Mouse (Mus musculus) forebrain, embryonic 16.5 days (tissue): ENCODE results near the gene 1700088E04Rik. TPM values are rescaled to one million over a fixed set of nuclear protein-coding genes. Genes with fewer than 3 reads are reported as not detected.
A peak's percentile ranks its signal among the peaks of the same experiment; 100 is the strongest.

Experiments
- ATAC-seq: fragments of 200-750 bp; cut with Nextera tagmentation; 2 replicates; pipeline ENCODE4 v1.8.0; 2017; ENCODE audit warnings: mild to moderate bottlenecking, moderate library complexity
- H3K27ac ChIP-seq: fragments of 300-500 bp; sonication (generic); 2 replicates; pipeline ENCODE4 v1.5.1; 2014; ENCODE audit warnings: low read length, control low read depth
- H3K27me3 ChIP-seq: fragments of 300-500 bp; sonication (generic); replicated peaks from 2 replicates; pipeline ENCODE4 v1.6.1; 2014; ENCODE audit warnings: low read length; ENCODE audit not compliant: control insufficient read depth, insufficient read depth
- H3K36me3 ChIP-seq: fragments of 300-500 bp; sonication (generic); 2 replicates; pipeline ENCODE4 v1.6.1; 2014; ENCODE audit not compliant: control insufficient read depth, insufficient read depth
- H3K4me1 ChIP-seq: fragments of 300-500 bp; sonication (generic); replicated peaks from 2 replicates; pipeline ENCODE4 v1.6.1; 2014; ENCODE audit warnings: low read length; ENCODE audit not compliant: control insufficient read depth, insufficient read depth
- H3K4me2 ChIP-seq: fragments of 300-500 bp; sonication (generic); 2 replicates; pipeline ENCODE4 v1.6.1; 2014; ENCODE audit warnings: mild to moderate bottlenecking, low read length, control low read depth
- H3K4me3 ChIP-seq: fragments of 300-500 bp; sonication (generic); replicated peaks from 2 replicates; pipeline ENCODE4 v1.5.1; 2014; ENCODE audit warnings: mild to moderate bottlenecking, low read length, control low read depth
- H3K9ac ChIP-seq: fragments of 300-500 bp; sonication (generic); replicated peaks from 2 replicates; pipeline ENCODE4 v1.6.1; 2014; ENCODE audit warnings: low read depth, low read length, control low read depth
- H3K9me3 ChIP-seq: fragments of 300-500 bp; sonication (generic); 2 replicates; pipeline ENCODE4 v1.6.1; 2016; ENCODE audit warnings: low read length; ENCODE audit not compliant: control insufficient read depth
- WGBS: fragments of 180-500 bp; shearing (Covaris S2); extraction: QIAGEN DNeasy Blood & Tissue Kit; methylation state at CpG from one replicate; pipeline ENCODE4 v1.1.7; 2014; 5-methylcytosine and 5-hydroxymethylcytosine counted together
- polyA plus RNA-seq: library from polyadenylated mRNA; unstranded; fragments of >200 nt; fragmentation: Nextera tagmentation; extraction: Ambion mirVana; gene quantifications from 2 replicates; pipeline ENCODE4 v1.2.1, GENCODE M21; 2015

1700088E04Rik gene
- polyA plus RNA-seq, 1 experiment from 2014 or later = 13.1 TPM

DNA sequence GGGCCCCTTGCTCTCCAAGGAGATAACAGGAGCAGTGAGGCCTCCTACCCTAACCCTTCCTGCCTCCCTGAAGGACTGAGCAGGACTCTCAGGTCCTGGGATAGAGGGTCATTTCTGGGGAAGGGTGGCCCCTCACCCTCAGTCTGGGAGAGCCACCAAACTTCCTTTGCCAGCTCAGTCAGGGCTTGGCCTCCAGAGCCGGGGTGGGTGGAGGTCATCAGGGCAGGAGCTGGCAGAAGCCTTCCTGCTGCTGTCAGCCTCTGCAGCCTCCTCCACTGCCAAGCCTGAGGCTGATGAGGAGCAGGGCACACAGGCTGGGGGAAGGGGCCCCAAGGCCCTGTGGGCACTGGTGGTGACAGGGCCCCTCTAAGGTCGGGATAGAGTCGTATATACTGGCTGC, 14.5 kb upstream of the 1700088E04Rik start:
- ATAC-seq = no peak
- Histone ChIP-seq H3K27me3 (no peaks in the 10 kb centered on the region; the same call in 1 of the 2 replicates), H3K4me1 (0 out of 2 replicates have a peak, but pooled peaks cover 4% of the 10 kb centered on the region), H3K36me3 (no peaks in the 10 kb centered on the region), H3K4me2 (no peak overlapping the region), H3K27ac (no peak overlapping the region), H3K9me3 (no peaks in the 10 kb centered on the region), H3K4me3 (no peak overlapping the region), H3K9ac (no peak overlapping the region)
- WGBS = 41% methylated on average over 3 of the region's 3 CpGs

- no peak for ATAC-seq
- no peak overlapping the region for H3K9ac ChIP-seq
- H3K27ac ChIP-seq = no peak overlapping the region
- H3K4me3 ChIP-seq = no peak overlapping the region
- 31% methylated on average over 6 of the region's 6 CpGs for WGBS
- H3K4me2 ChIP-seq = no peak overlapping the region
- H3K36me3 ChIP-seq = no peaks in the 10 kb centered on the region; the same call in 1 of the 2 replicates
- H3K4me1 ChIP-seq = 0 out of 2 replicates have a peak, but pooled peaks cover 4% of the 10 kb centered on the region
- no peaks in the 10 kb centered on the region for H3K27me3 ChIP-seq
- H3K9me3 ChIP-seq = no peaks in the 10 kb centered on the region
Measured at GRCm38 (mm10) chr15:79152709-79153108, 11.7 kb upstream of the 1700088E04Rik start.

DNA sequence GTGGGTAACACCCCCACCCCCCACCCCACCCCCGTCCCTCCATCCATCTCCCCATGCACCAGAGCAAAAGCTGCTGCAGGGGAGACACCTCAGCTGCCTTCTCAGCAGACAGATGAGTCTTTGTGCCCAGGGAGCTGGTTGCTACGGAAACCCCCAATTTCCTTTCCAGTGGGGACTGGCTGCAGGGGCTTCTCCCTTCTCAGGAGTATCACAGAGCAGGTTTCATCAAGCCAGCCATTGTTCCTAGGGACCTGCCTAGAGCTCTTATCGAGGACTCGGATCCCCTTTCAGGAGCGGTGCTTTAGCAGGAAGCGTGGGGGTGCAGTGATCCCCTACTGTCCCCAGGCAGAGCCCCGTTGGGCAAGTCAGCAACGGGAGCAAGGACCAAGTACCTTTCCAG, 10.8 kb upstream of the 1700088E04Rik start:
- Histone ChIP-seq H3K9me3 (no peaks in the 10 kb centered on the region), H3K36me3 (peaks cover 8% of the 10 kb centered on the region), H3K4me2 (no peak overlapping the region), H3K4me3 (no peak overlapping the region), H3K27ac (peak overlapping the region; percentile 46), H3K9ac (no peak overlapping the region), H3K4me1 (0 out of 2 replicates have a peak, but pooled peaks cover 4% of the 10 kb centered on the region), H3K27me3 (no peaks in the 10 kb centered on the region)
- peak; percentile 41 for ATAC-seq
- WGBS = 19% methylated on average over 8 of the region's 8 CpGs

DNA sequence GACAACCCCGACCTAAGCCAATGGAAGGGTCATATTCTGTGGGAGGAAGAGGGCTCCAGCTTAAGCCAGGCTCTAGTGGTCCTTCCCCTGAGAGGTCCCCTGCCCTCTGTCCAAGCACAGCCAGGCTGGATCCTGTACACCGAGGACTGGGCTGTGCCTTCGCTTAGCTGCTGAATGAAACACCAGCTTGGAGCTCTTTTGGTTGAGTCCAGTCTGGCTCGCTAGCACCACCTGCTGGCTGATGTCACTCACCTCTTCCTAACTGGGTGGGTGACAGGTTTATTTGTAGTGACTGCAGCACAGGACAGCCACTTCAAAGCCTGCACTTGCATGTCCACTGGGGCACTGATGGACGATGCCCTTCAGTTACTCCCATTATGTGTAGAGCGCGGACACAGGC, 7.5 kb upstream of the 1700088E04Rik start:
- peaks cover 16% of the 10 kb centered on the region for H3K36me3 ChIP-seq

GRCm38 (mm10) chr15:79145522-79145921, 4.5 kb upstream of the 1700088E04Rik start:
- no peak overlapping the region for H3K9ac ChIP-seq
- H3K4me2 ChIP-seq = no peak overlapping the region
- H3K27ac ChIP-seq = no peak overlapping the region
- no peaks in the 10 kb centered on the region for H3K27me3 ChIP-seq
- peaks cover 16% of the 10 kb centered on the region for H3K36me3 ChIP-seq
- peaks cover 17% of the 10 kb centered on the region for H3K4me1 ChIP-seq
- no peak for ATAC-seq
- H3K4me3 ChIP-seq = no peak overlapping the region
- WGBS = 93% methylated on average over 7 of the region's 7 CpGs
- no peaks in the 10 kb centered on the region for H3K9me3 ChIP-seq

More for the DNA sequence above, 7.5 kb upstream of the 1700088E04Rik start:
- H3K4me1 ChIP-seq = peaks cover 4% of the 10 kb centered on the region; the same call in 1 of the 2 replicates
- H3K4me2 ChIP-seq = no peak overlapping the region
- H3K4me3 ChIP-seq = no peak overlapping the region
- no peaks in the 10 kb centered on the region for H3K9me3 ChIP-seq
- no peaks in the 10 kb centered on the region for H3K27me3 ChIP-seq
- no peak overlapping the region for H3K9ac ChIP-seq
- WGBS = 50% methylated on average over 7 of the region's 7 CpGs
- no peak overlapping the region for H3K27ac ChIP-seq
- ATAC-seq = peak; percentile 61

DNA sequence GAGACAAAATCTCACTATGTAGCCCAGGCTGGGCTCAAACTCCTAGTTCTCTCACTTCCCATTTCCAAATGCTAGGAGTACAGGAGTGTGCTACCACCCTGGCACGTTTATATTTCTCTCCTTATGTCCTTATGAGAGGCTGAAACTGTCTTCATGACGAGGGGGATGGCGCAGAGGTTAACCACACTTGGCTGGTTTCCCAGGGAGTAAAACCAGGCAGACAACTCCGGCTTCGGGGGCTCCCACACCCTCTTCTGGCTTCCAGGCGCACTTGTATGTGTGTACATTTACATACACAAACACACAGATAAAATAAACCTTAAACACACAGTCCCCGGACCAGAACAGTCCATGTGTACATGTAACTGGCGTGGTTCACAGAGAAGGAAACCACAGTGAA, 3.0 kb upstream of the 1700088E04Rik start:
- ATAC-seq = no peak
- H3K27ac ChIP-seq = no peak overlapping the region
- peaks cover 16% of the 10 kb centered on the region for H3K36me3 ChIP-seq
- no peaks in the 10 kb centered on the region for H3K9me3 ChIP-seq
- H3K4me2 ChIP-seq = no peak overlapping the region
- no peaks in the 10 kb centered on the region for H3K27me3 ChIP-seq
- WGBS = 77% methylated on average over 8 of the region's 8 CpGs
- H3K9ac ChIP-seq = no peak overlapping the region
- peaks cover 22% of the 10 kb centered on the region for H3K4me1 ChIP-seq
- no peak overlapping the region for H3K4me3 ChIP-seq

DNA sequence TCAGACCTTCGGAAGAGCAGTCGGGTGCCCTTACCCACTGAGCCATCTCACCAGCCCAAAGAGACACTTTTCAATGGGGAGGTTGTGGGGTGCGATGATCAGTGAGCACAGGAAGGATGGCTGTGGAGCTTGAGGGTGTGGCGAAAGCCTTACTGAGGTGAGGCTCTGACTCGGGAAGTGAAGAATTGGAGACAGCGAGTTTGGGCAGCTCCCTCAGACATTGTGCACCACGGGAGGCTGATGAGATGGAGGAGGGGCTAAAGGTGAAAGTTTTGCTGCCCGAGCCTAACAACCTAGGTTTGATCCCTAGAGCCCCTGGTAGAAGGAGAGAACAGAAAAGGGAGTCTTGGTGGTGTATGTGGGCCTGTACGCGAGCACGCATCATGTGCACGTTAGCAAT, 2.3 kb upstream of the 1700088E04Rik start:
- Histone ChIP-seq H3K9ac (no peak overlapping the region), H3K4me1 (peaks cover 22% of the 10 kb centered on the region), H3K27me3 (no peaks in the 10 kb centered on the region), H3K27ac (no peak overlapping the region), H3K4me3 (no peak overlapping the region), H3K36me3 (peaks cover 16% of the 10 kb centered on the region), H3K4me2 (no peak overlapping the region), H3K9me3 (no peaks in the 10 kb centered on the region)
- no peak for ATAC-seq
- 88% methylated on average over 12 of the region's 12 CpGs for WGBS

DNA sequence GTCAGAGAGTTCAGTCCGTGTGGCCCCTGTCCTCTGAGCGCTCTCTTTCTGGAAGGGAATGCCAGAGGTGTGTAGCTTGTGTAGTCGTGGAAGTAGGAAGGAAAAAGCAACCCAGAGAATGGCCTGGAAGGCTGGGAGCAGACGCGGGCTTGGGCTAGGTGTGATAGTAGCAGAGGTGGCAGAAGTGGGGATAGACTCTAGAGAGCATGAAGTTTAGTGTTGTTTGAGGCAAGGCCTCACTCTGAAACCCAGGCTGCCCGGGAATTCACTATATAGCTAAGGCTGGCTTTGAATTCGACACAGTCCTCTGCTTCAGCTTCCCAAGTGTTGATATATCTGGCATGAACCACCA, 489 bp upstream of the 1700088E04Rik start:
- H3K9me3 ChIP-seq = no peaks in the 10 kb centered on the region
- peaks cover 5% of the 10 kb centered on the region for H3K36me3 ChIP-seq
- H3K4me3 ChIP-seq = peak overlapping the region; percentile 95
- H3K9ac ChIP-seq = peak overlapping the region; percentile 83
- under 1% methylated on average over 7 of the region's 7 CpGs for WGBS
- no peaks in the 10 kb centered on the region for H3K27me3 ChIP-seq
- no peak overlapping the region for H3K27ac ChIP-seq
- H3K4me1 ChIP-seq = peaks cover 22% of the 10 kb centered on the region
- peak overlapping the region; percentile 89 for H3K4me2 ChIP-seq
- peak; percentile 18; the same call in 1 of the 2 replicates for ATAC-seq

DNA sequence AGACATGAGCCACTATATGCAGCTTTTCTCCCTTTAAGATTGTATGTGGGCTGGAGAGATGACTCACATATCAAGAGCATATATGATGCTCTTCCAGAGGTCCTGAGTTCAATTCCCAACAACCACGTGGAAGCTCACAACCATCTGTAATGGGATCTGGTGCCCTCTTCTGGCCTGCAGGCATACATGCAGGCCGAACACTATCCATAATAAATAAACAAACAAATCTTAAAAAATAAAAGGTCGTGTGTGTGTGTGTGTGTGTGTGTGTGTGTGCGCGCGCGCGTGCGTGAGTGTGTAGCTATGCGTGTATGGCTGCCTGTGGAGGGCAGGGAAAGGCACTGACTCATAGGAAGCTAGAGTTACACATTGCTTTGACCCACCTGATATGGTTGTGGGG, 1.4 kb downstream of the 1700088E04Rik start:
- ATAC-seq = no peak
- no peak overlapping the region for H3K4me3 ChIP-seq
- H3K36me3 ChIP-seq = no peaks in the 10 kb centered on the region
- no peaks in the 10 kb centered on the region for H3K9me3 ChIP-seq
- H3K4me1 ChIP-seq = peaks cover 22% of the 10 kb centered on the region
- H3K4me2 ChIP-seq = no peak overlapping the region
- H3K27me3 ChIP-seq = no peaks in the 10 kb centered on the region
- no peak overlapping the region for H3K9ac ChIP-seq
- H3K27ac ChIP-seq = no peak overlapping the region
- 62% methylated on average over 10 of the region's 10 CpGs for WGBS
